Mouse (Mus musculus) embryonic stem cell, embryonic (primary cell): ENCODE data around the gene Mxd1.

Source experiments
- CTCF ChIA-PET, 4 experiments: fragments of 300-600 bp in 2 of 4; fragments of 350-600 bp in 2 of 4; sonication (Branson Sonifier 250); formaldehyde crosslinking; loops; one replicate each; lab custom pipeline; 2022; ENCODE audit warnings: inconsistent platforms in 2 of 4; lab: Charles Lee
- POLR2A ChIA-PET, 4 experiments: fragments of 300-600 bp in 2 of 4; fragments of 350-600 bp in 2 of 4; sonication (Branson Sonifier 250); formaldehyde crosslinking; loops; one replicate each; lab custom pipeline; 2022; ENCODE audit warnings: antibody characterized with exemption in 4 of 4, inconsistent platforms in 1 of 4; lab: Charles Lee

Gene Mxd1

GRCm38 (mm10) chr6:86668580-86669239 is at the start of gene Mxd1:
TSS of gene Mxd1 (minus strand) at chr6:86669161.
- ChIA-PET POLR2A (interaction anchor here in 3 of 4 experiments (0.6 to 2.3 kb wide), 29 partner anchors 9 to 343 kb away, joined by 3 to 12 read pairs (median 3); partner anchors contain the start of genes Gmcl1 (in 1 of the 3) and Snrnp27 (in 1 of the 3)), CTCF (interaction anchor here in 1 of 4 experiments (1.0 to 1.9 kb wide), 7 partner anchors 70 to 134 kb away, joined by 3 to 8 read pairs (median 5); no protein-coding TSS in a partner anchor)

- CTCF ChIA-PET = interaction anchor here in 1 of 4 experiments (1.1 kb wide), 1 partner anchor 14 kb away, joined by 4 read pairs; no protein-coding TSS in a partner anchor
- POLR2A ChIA-PET = interaction anchor here in 1 of 4 experiments (0.6 kb wide), 1 partner anchor 23 kb away, joined by 4 read pairs; no protein-coding TSS in a partner anchor
Observed at GRCm38 (mm10) chr6:86708072-86708774, 39.3 kb upstream of the Mxd1 start.

GRCm38 (mm10) chr6:86702577-86702976 is 33.6 kb upstream of the Mxd1 start:
- CTCF ChIA-PET = no interaction called here

GRCm38 (mm10) chr6:86697903-86698302 is 28.9 kb upstream of the Mxd1 start:
- POLR2A ChIA-PET = interaction anchor here in 2 of 4 experiments (0.7 to 1.4 kb wide), 4 partner anchors 9 to 53 kb away, joined by 3 to 4 read pairs (median 3); no protein-coding TSS in a partner anchor
- CTCF ChIA-PET = interaction anchor here in 2 of 4 experiments (0.6 to 0.9 kb wide), 3 partner anchors 10 to 231 kb away, joined by 3 to 4 read pairs (median 3); no protein-coding TSS in a partner anchor

More at GRCm38 (mm10) chr6:86702577-86702976, 33.6 kb upstream of the Mxd1 start:
- POLR2A ChIA-PET = interaction anchor here in 1 of 4 experiments (1.0 to 1.2 kb wide), 3 partner anchors 16 to 121 kb away, joined by 3 read pairs; no protein-coding TSS in a partner anchor

GRCm38 (mm10) chr6:86696213-86696612 is 27.3 kb upstream of the Mxd1 start:
- ChIA-PET POLR2A (interaction anchor here in 1 of 4 experiments (0.9 kb wide), 1 partner anchor 55 kb away, joined by 3 read pairs; no protein-coding TSS in a partner anchor), CTCF (interaction anchor here in 1 of 4 experiments (1.3 kb wide), 1 partner anchor 151 kb away, joined by 3 read pairs; no protein-coding TSS in a partner anchor)

- ChIA-PET CTCF (interaction anchor here in 3 of 4 experiments (0.5 to 1.0 kb wide), 9 partner anchors 10 to 198 kb away, joined by 3 to 4 read pairs (median 3); no protein-coding TSS in a partner anchor), POLR2A (interaction anchor here in 2 of 4 experiments (0.6 to 0.9 kb wide), 4 partner anchors 10 to 207 kb away, joined by 3 to 4 read pairs (median 3); no protein-coding TSS in a partner anchor)
Observed at GRCm38 (mm10) chr6:86694465-86694864, 25.5 kb upstream of the Mxd1 start.

GRCm38 (mm10) chr6:86689671-86690070 is 20.7 kb upstream of the Mxd1 start:
- POLR2A ChIA-PET = interaction anchor here in 1 of 4 experiments (1.2 kb wide), 1 partner anchor 9 kb away, joined by 3 read pairs; no protein-coding TSS in a partner anchor

GRCm38 (mm10) chr6:86686971-86687370 is 18.0 kb upstream of the Mxd1 start:
- ChIA-PET CTCF (no interaction called here), POLR2A (interaction anchor here in 3 of 4 experiments (0.5 to 1.4 kb wide), 6 partner anchors 11 to 205 kb away, joined by 3 to 4 read pairs (median 3); no protein-coding TSS in a partner anchor)

More at GRCm38 (mm10) chr6:86689671-86690070, 20.7 kb upstream of the Mxd1 start:
- CTCF ChIA-PET = no interaction called here

GRCm38 (mm10) chr6:86684655-86685011 is 15.7 kb upstream of the Mxd1 start:
- ChIA-PET POLR2A (interaction anchor here in 2 of 4 experiments (0.7 to 1.7 kb wide), 25 partner anchors 8 to 315 kb away, joined by 3 to 7 read pairs (median 4); partner anchors contain the start of gene Mxd1 (in 1 of the 2)), CTCF (interaction anchor here in 2 of 4 experiments (0.7 to 1.3 kb wide), 4 partner anchors 14 to 122 kb away, joined by 3 to 4 read pairs (median 4); no protein-coding TSS in a partner anchor)

GRCm38 (mm10) chr6:86683872-86684654 is 15.1 kb upstream of the Mxd1 start, which contains the start of gene Snrnp27:
TSS of gene Snrnp27 (minus strand) at chr6:86684522.
- CTCF ChIA-PET = interaction anchor here in 3 of 4 experiments (0.7 to 1.3 kb wide), 5 partner anchors 13 to 122 kb away, joined by 3 to 4 read pairs (median 3); no protein-coding TSS in a partner anchor
- POLR2A ChIA-PET = interaction anchor here in 3 of 4 experiments (0.6 to 1.7 kb wide), 25 partner anchors 8 to 314 kb away, joined by 3 to 7 read pairs (median 4); partner anchors contain the start of gene Mxd1 (in 1 of the 3)

GRCm38 (mm10) chr6:86681289-86681688 is 12.3 kb upstream of the Mxd1 start:
- ChIA-PET POLR2A (interaction anchor here in 1 of 4 experiments (1.1 to 1.2 kb wide), 2 partner anchors 13 to 98 kb away, joined by 3 read pairs; partner anchors contain the start of gene Mxd1), CTCF (interaction anchor here in 2 of 4 experiments (1.0 to 1.1 kb wide), 2 partner anchors 10 kb away, joined by 3 read pairs; no protein-coding TSS in a partner anchor)

GRCm38 (mm10) chr6:86678341-86678740 is 9.4 kb upstream of the Mxd1 start:
- ChIA-PET POLR2A (interaction anchor here in 1 of 4 experiments (2.1 kb wide), 1 partner anchor 15 kb away, joined by 6 read pairs; no protein-coding TSS in a partner anchor), CTCF (interaction anchor here in 2 of 4 experiments (0.6 to 1.3 kb wide), 3 partner anchors 16 to 129 kb away, joined by 3 read pairs; no protein-coding TSS in a partner anchor)

- ChIA-PET POLR2A (interaction anchor here in 2 of 4 experiments (0.5 to 1.8 kb wide), 17 partner anchors 11 to 232 kb away, joined by 3 to 12 read pairs (median 4); partner anchors contain the start of gene Snrnp27 (in 2 of the 2)), CTCF (interaction anchor here (0.6 to 2.4 kb wide), 40 partner anchors 11 to 306 kb away, joined by 3 to 13 read pairs (median 4); partner anchors contain the start of genes Snrnp27 (in 2 of the 4), Fam136a (in 1 of the 4) and Snrpg (in 1 of the 4))
Observed at GRCm38 (mm10) chr6:86670873-86671272, 1.9 kb upstream of the Mxd1 start.

GRCm38 (mm10) chr6:86669240-86669727 is 323 bp upstream of the Mxd1 start:
- POLR2A ChIA-PET = interaction anchor here in 3 of 4 experiments (0.6 to 2.3 kb wide), 31 partner anchors 10 to 268 kb away, joined by 3 to 12 read pairs (median 4); partner anchors contain the start of genes Gmcl1 (in 1 of the 3) and Snrnp27 (in 1 of the 3)

GRCm38 (mm10) chr6:86667061-86667460 is 1.9 kb downstream of the Mxd1 start:
- ChIA-PET CTCF (interaction anchor here in 1 of 4 experiments (0.6 to 1.9 kb wide), 3 partner anchors 73 to 281 kb away, joined by 3 to 5 read pairs (median 3); no protein-coding TSS in a partner anchor), POLR2A (interaction anchor here in 3 of 4 experiments (0.5 to 2.2 kb wide), 7 partner anchors 10 to 281 kb away, joined by 3 to 7 read pairs (median 5); no protein-coding TSS in a partner anchor)

More at GRCm38 (mm10) chr6:86669240-86669727, 323 bp upstream of the Mxd1 start:
- CTCF ChIA-PET = interaction anchor here in 3 of 4 experiments (0.6 to 1.4 kb wide), 10 partner anchors 70 to 182 kb away, joined by 3 to 8 read pairs (median 4); no protein-coding TSS in a partner anchor
